Mouse (Mus musculus): ENCODE data around the gene Arl15.

Arl15 gene

GRCm38 (mm10) chr13:113917868-113918411, 123.6 kb downstream of the Arl15 start:
- no peak for DNase-seq (ENCODE audit: low spot score in 2 of 2)

GRCm38 (mm10) chr13:113918668-113919067, 124.4 kb downstream of the Arl15 start:
- DNase-seq (ENCODE audit: low spot score in 2 of 2): no peak

- DNase-seq (ENCODE audit: low spot score in 2 of 2): no peak
Observed at GRCm38 (mm10) chr13:113935697-113936096, 141.4 kb downstream of the Arl15 start.

- no peak for DNase-seq (ENCODE audit: low spot score in 2 of 2)
Observed at GRCm38 (mm10) chr13:113937231-113937630, 142.9 kb downstream of the Arl15 start.

GRCm38 (mm10) chr13:113938561-113938960, 144.3 kb downstream of the Arl15 start:
- no peak for DNase-seq (ENCODE audit: low spot score in 2 of 2)

GRCm38 (mm10) chr13:113939097-113939496, 144.8 kb downstream of the Arl15 start:
- no peak for DNase-seq (ENCODE audit: low spot score in 2 of 2)

GRCm38 (mm10) chr13:113939681-113940080, 145.4 kb downstream of the Arl15 start:
- no peak for DNase-seq (ENCODE audit: low spot score in 2 of 2)

GRCm38 (mm10) chr13:113940151-113940550, 145.8 kb downstream of the Arl15 start:
- no peak for DNase-seq (ENCODE audit: low spot score in 2 of 2)

GRCm38 (mm10) chr13:113941943-113942342, 147.6 kb downstream of the Arl15 start:
- no peak for DNase-seq (ENCODE audit: low spot score in 2 of 2)

- DNase-seq (ENCODE audit: low spot score in 2 of 2): no peak
Observed at GRCm38 (mm10) chr13:113947546-113947945, 153.2 kb downstream of the Arl15 start.

- DNase-seq (ENCODE audit: low spot score in 2 of 2): no peak
Observed at GRCm38 (mm10) chr13:113949708-113950107, 155.4 kb downstream of the Arl15 start.

- no peak for DNase-seq (ENCODE audit: low spot score in 2 of 2)
Observed at GRCm38 (mm10) chr13:113950131-113950530, 155.8 kb downstream of the Arl15 start.

GRCm38 (mm10) chr13:113957438-113957837, 163.1 kb downstream of the Arl15 start:
- DNase-seq (ENCODE audit: low spot score in 2 of 2): no peak

- no peak for DNase-seq (ENCODE audit: low spot score in 2 of 2)
Observed at GRCm38 (mm10) chr13:113964945-113965344, 170.6 kb downstream of the Arl15 start.

- no peak for DNase-seq (ENCODE audit: low spot score in 2 of 2)
Observed at GRCm38 (mm10) chr13:113970706-113971105, 176.4 kb downstream of the Arl15 start.

- no peak for DNase-seq (ENCODE audit: low spot score in 2 of 2)
Observed at GRCm38 (mm10) chr13:113972401-113972800, 178.1 kb downstream of the Arl15 start.

- DNase-seq (ENCODE audit: low spot score in 2 of 2): no peak
Observed at GRCm38 (mm10) chr13:113974866-113975265, 180.6 kb downstream of the Arl15 start.

GRCm38 (mm10) chr13:113975722-113976121, 181.4 kb downstream of the Arl15 start:
- no peak for DNase-seq (ENCODE audit: low spot score in 2 of 2)

- no peak for DNase-seq (ENCODE audit: low spot score in 2 of 2)
Observed at GRCm38 (mm10) chr13:113976936-113977335, 182.6 kb downstream of the Arl15 start.

- DNase-seq (ENCODE audit: low spot score in 2 of 2): no peak
Observed at GRCm38 (mm10) chr13:113980739-113981460, 186.6 kb downstream of the Arl15 start.

GRCm38 (mm10) chr13:113981461-113982000, 187.2 kb downstream of the Arl15 start:
- no peak for DNase-seq (ENCODE audit: low spot score in 2 of 2)

GRCm38 (mm10) chr13:113983633-113984032, 189.3 kb downstream of the Arl15 start:
- no peak for DNase-seq (ENCODE audit: low spot score in 2 of 2)

GRCm38 (mm10) chr13:113984491-113984890, 190.2 kb downstream of the Arl15 start:
- DNase-seq (ENCODE audit: low spot score in 2 of 2): no peak

Data from spleen, postnatal 14 days (tissue).